Mouse (Mus musculus) MEL (cell line): ENCODE data around the gene Gm42421. TPM values are rescaled to one million over a fixed set of nuclear protein-coding genes. Genes with fewer than 3 reads are reported as not detected.
A peak's percentile ranks its signal among the peaks of the same experiment; 100 is the strongest.

ENCODE experiments used
- DNase-seq: peaks from one replicate; pipeline ENCODE4 v3.0.0; 2011; ENCODE audit warnings: low read depth, low spot score
- H3K27ac ChIP-seq: 2 replicates; pipeline ENCODE4 v1.5.1; 2012; ENCODE audit warnings: low read depth, mild to moderate bottlenecking, control low read depth, low read length, moderate library complexity; ENCODE audit not compliant: control insufficient read depth
- H3K27me3 ChIP-seq, 2 experiments: fragments of 150-350 bp in 1 of 2; sonication (generic) in 1 of 2; 2 replicates each; pipeline ENCODE4 v1.6.1; 2012; ENCODE audit warnings: low read length in 2 of 2, mild to moderate bottlenecking in 2 of 2, improper control_type of control experiment in 1 of 2, moderate library complexity in 1 of 2; ENCODE audit not compliant: insufficient read depth in 2 of 2, control insufficient read depth in 1 of 2
- H3K36me3 ChIP-seq, 2 experiments: 2 replicates each; pipeline ENCODE4 v1.6.1; 2012 to 2014; ENCODE audit warnings: low read length in 2 of 2, improper control_type of control experiment in 1 of 2, inconsistent platforms in 1 of 2, mild to moderate bottlenecking in 1 of 2; ENCODE audit not compliant: insufficient read depth in 2 of 2, control insufficient read depth in 1 of 2
- H3K4me1 ChIP-seq, 2 experiments: fragments of 150-350 bp in 1 of 2; sonication (generic) in 1 of 2; 2 replicates each; pipeline ENCODE4 v1.6.1; 2012; ENCODE audit warnings: low read length in 2 of 2, improper control_type of control experiment in 1 of 2, mild to moderate bottlenecking in 1 of 2; ENCODE audit not compliant: insufficient read depth in 2 of 2, control insufficient read depth in 1 of 2
- H3K4me3 ChIP-seq, 2 experiments: fragments of 150-350 bp in 1 of 2; sonication (generic) in 1 of 2; 2 replicates each; pipeline ENCODE4 v1.5.1; 2012; ENCODE audit warnings: low read depth in 2 of 2, low read length in 2 of 2, mild to moderate bottlenecking in 2 of 2, moderate library complexity in 2 of 2, control low read depth in 1 of 2, improper control_type of control experiment in 1 of 2; ENCODE audit not compliant: control insufficient read depth in 1 of 2, insufficient read depth in 1 of 2
- H3K79me2 ChIP-seq: 2 replicates; pipeline ENCODE4 v1.6.1; 2012; ENCODE audit warnings: mild to moderate bottlenecking, low read length, moderate library complexity; ENCODE audit not compliant: control insufficient read depth, poor library complexity, insufficient read depth
- H3K9ac ChIP-seq: 2 replicates; pipeline ENCODE4 v1.6.1; 2012; ENCODE audit warnings: low read depth, mild to moderate bottlenecking, control low read depth, low read length, moderate library complexity; ENCODE audit not compliant: control insufficient read depth, poor library complexity, severe bottlenecking
- H3K9me3 ChIP-seq: fragments of 150-350 bp; sonication (generic); replicated peaks from 2 replicates; pipeline ENCODE4 v1.6.1; 2012; ENCODE audit warnings: mild to moderate bottlenecking, low read length, improper control_type of control experiment, moderate library complexity; ENCODE audit not compliant: insufficient read depth
- BHLHE40 ChIP-seq: IDR thresholded peaks from 2 replicates; pipeline ENCODE4 v1.6.1; 2012; ENCODE audit warnings: low read depth, mild to moderate bottlenecking, inconsistent platforms, low read length, improper control_type of control experiment, borderline replicate concordance
- CHD1 ChIP-seq: IDR thresholded peaks from 2 replicates; pipeline ENCODE4 v1.6.1; 2012; ENCODE audit warnings: low read depth, mild to moderate bottlenecking, inconsistent platforms, low read length, improper control_type of control experiment
- CHD2 ChIP-seq: IDR thresholded peaks from 2 replicates; pipeline ENCODE4 v1.6.1; 2011; ENCODE audit warnings: low read length, improper control_type of control experiment
- CTCF ChIP-seq, 3 experiments: IDR thresholded peaks in 2 of 3; conservative IDR thresholded peaks in 1 of 3; 2 replicates each; pipeline ENCODE4 v1.5.1; 2011 to 2012; ENCODE audit warnings: low read length in 3 of 3, low read depth in 2 of 3, mild to moderate bottlenecking in 2 of 3, improper control_type of control experiment in 1 of 3, inconsistent platforms in 1 of 3, mixed read lengths in 1 of 3, moderate library complexity in 1 of 3; ENCODE audit not compliant: control insufficient read depth in 1 of 3, insufficient read depth in 1 of 3, poor library complexity in 1 of 3, severe bottlenecking in 1 of 3
- E2F4 ChIP-seq: IDR thresholded peaks from 2 replicates; pipeline ENCODE4 v1.6.1; 2011; ENCODE audit warnings: low read depth, low read length, improper control_type of control experiment, borderline replicate concordance
- ELF1 ChIP-seq: IDR thresholded peaks from 2 replicates; pipeline ENCODE4 v1.6.1; 2014; ENCODE audit warnings: low read depth, mild to moderate bottlenecking, inconsistent platforms, low read length, improper control_type of control experiment, moderate library complexity
- EP300 ChIP-seq, 2 experiments: IDR thresholded peaks; 2 replicates each; pipeline ENCODE4 v1.6.1; 2011; ENCODE audit warnings: improper control_type of control experiment in 2 of 2, low read length in 2 of 2, low read depth in 1 of 2, mild to moderate bottlenecking in 1 of 2
- GABPA ChIP-seq: IDR thresholded peaks from 2 replicates; pipeline ENCODE4 v1.6.1; 2012; ENCODE audit warnings: low read depth, mild to moderate bottlenecking, inconsistent platforms, low read length, improper control_type of control experiment, moderate library complexity
- GATA1 ChIP-seq: IDR thresholded peaks from 2 replicates; pipeline ENCODE4 v1.6.1; 2011; ENCODE audit warnings: low read depth, low read length, improper control_type of control experiment
- HCFC1 ChIP-seq: IDR thresholded peaks from 2 replicates; pipeline ENCODE4 v1.6.1; 2012; ENCODE audit warnings: low read depth, mild to moderate bottlenecking, inconsistent platforms, low read length, improper control_type of control experiment, moderate library complexity
- JUND ChIP-seq: IDR thresholded peaks from 2 replicates; pipeline ENCODE4 v1.6.1; 2011; ENCODE audit warnings: low read depth, mild to moderate bottlenecking, improper control_type of control experiment, low read length
- KAT2A ChIP-seq: conservative IDR thresholded peaks from 2 replicates; pipeline ENCODE4 v1.6.1; 2012; ENCODE audit warnings: low read depth, low read length, improper control_type of control experiment, inconsistent platforms
- MAFK ChIP-seq: IDR thresholded peaks from 2 replicates; pipeline ENCODE4 v1.6.1; 2011; ENCODE audit warnings: low read depth, mild to moderate bottlenecking, low read length, improper control_type of control experiment, borderline replicate concordance
- MAZ ChIP-seq: IDR thresholded peaks from 2 replicates; pipeline ENCODE4 v1.6.1; 2012; ENCODE audit warnings: low read depth, mild to moderate bottlenecking, inconsistent platforms, low read length, improper control_type of control experiment
- MEF2A ChIP-seq: IDR thresholded peaks from 2 replicates; pipeline ENCODE4 v1.6.1; 2014; ENCODE audit warnings: low read depth, mild to moderate bottlenecking, inconsistent platforms, low read length, improper control_type of control experiment; ENCODE audit not compliant: poor library complexity, insufficient replicate concordance, severe bottlenecking; ENCODE audit errors: extremely low read depth
- MXI1 ChIP-seq: IDR thresholded peaks from 2 replicates; pipeline ENCODE4 v1.6.1; 2011; ENCODE audit warnings: mild to moderate bottlenecking, low read depth, low read length, improper control_type of control experiment
- MYB ChIP-seq: IDR thresholded peaks from 2 replicates; pipeline ENCODE4 v1.6.1; 2011; ENCODE audit warnings: mild to moderate bottlenecking, low read depth, low read length, improper control_type of control experiment
- MYC ChIP-seq: IDR thresholded peaks from 2 replicates; pipeline ENCODE4 v1.6.1; 2011; ENCODE audit warnings: low read depth, mild to moderate bottlenecking, low read length, improper control_type of control experiment, moderate library complexity
- NELFE ChIP-seq: IDR thresholded peaks from 2 replicates; pipeline ENCODE4 v1.6.1; 2011; ENCODE audit warnings: low read depth, low read length, improper control_type of control experiment
- NRF1 ChIP-seq: IDR thresholded peaks from 2 replicates; pipeline ENCODE4 v1.6.1; 2014; ENCODE audit warnings: low read depth, mild to moderate bottlenecking, inconsistent platforms, low read length, improper control_type of control experiment, moderate library complexity; ENCODE audit not compliant: poor library complexity, insufficient read depth, severe bottlenecking
- POLR2A ChIP-seq, 2 experiments: IDR thresholded peaks; 2 replicates each; pipeline ENCODE4 v1.6.1; 2011 to 2012; ENCODE audit warnings: low read length in 2 of 2, mild to moderate bottlenecking in 2 of 2, control low read depth in 1 of 2, improper control_type of control experiment in 1 of 2, low read depth in 1 of 2, moderate library complexity in 1 of 2; ENCODE audit not compliant: control insufficient read depth in 1 of 2, insufficient read depth in 1 of 2, poor library complexity in 1 of 2
- POLR2AphosphoS2 ChIP-seq: IDR thresholded peaks from 2 replicates; pipeline ENCODE4 v1.6.1; 2011; ENCODE audit warnings: low read length, improper control_type of control experiment
- POLR2AphosphoS5 ChIP-seq: IDR thresholded peaks from 2 replicates; pipeline ENCODE4 v1.6.1; 2012; ENCODE audit warnings: low read depth, borderline replicate concordance, mild to moderate bottlenecking, inconsistent platforms, low read length, moderate library complexity, mixed read lengths
- RAD21 ChIP-seq: IDR thresholded peaks from 2 replicates; pipeline ENCODE4 v1.6.1; 2011; ENCODE audit warnings: mild to moderate bottlenecking, low read depth, low read length, improper control_type of control experiment
- RCOR1 ChIP-seq: IDR thresholded peaks from 2 replicates; pipeline ENCODE4 v1.6.1; 2012; ENCODE audit warnings: low read depth, mild to moderate bottlenecking, inconsistent platforms, low read length, improper control_type of control experiment
- SIN3A ChIP-seq: IDR thresholded peaks from 2 replicates; pipeline ENCODE4 v1.6.1; 2012; ENCODE audit warnings: low read length, improper control_type of control experiment, inconsistent platforms
- SMC3 ChIP-seq: IDR thresholded peaks from 2 replicates; pipeline ENCODE4 v1.6.1; 2011; ENCODE audit warnings: low read depth, low read length, improper control_type of control experiment
- TAL1 ChIP-seq: IDR thresholded peaks from 2 replicates; pipeline ENCODE4 v1.6.1; 2012; ENCODE audit warnings: mild to moderate bottlenecking, inconsistent platforms, low read length, moderate library complexity, mixed read lengths
- TBP ChIP-seq: IDR thresholded peaks from 2 replicates; pipeline ENCODE4 v1.8.0; 2011; ENCODE audit warnings: low read depth, low read length, improper control_type of control experiment
- TCF12 ChIP-seq: IDR thresholded peaks from 2 replicates; pipeline ENCODE4 v1.6.1; 2014; ENCODE audit warnings: low read depth, mild to moderate bottlenecking, inconsistent platforms, low read length, improper control_type of control experiment, moderate library complexity
- UBTF ChIP-seq: IDR thresholded peaks from 2 replicates; pipeline ENCODE4 v1.6.1; 2012; ENCODE audit warnings: low read depth, mild to moderate bottlenecking, inconsistent platforms, low read length, improper control_type of control experiment, moderate library complexity, borderline replicate concordance; ENCODE audit not compliant: insufficient read depth
- USF1 ChIP-seq: IDR thresholded peaks from 2 replicates; pipeline ENCODE4 v1.6.1; 2014; ENCODE audit warnings: low read depth, mild to moderate bottlenecking, inconsistent platforms, low read length, improper control_type of control experiment, moderate library complexity
- USF2 ChIP-seq, 2 experiments: IDR thresholded peaks; 2 replicates each; pipeline ENCODE4 v1.6.1; 2011 to 2012; ENCODE audit warnings: improper control_type of control experiment in 2 of 2, low read length in 2 of 2, borderline replicate concordance in 1 of 2, inconsistent platforms in 1 of 2, low read depth in 1 of 2, mild to moderate bottlenecking in 1 of 2; ENCODE audit not compliant: insufficient read depth in 1 of 2
- ZC3H11A ChIP-seq: IDR thresholded peaks from 2 replicates; pipeline ENCODE4 v1.6.1; 2012; ENCODE audit warnings: low read depth, mild to moderate bottlenecking, inconsistent platforms, low read length, improper control_type of control experiment
- ZMIZ1 ChIP-seq: IDR thresholded peaks from 2 replicates; pipeline ENCODE4 v1.6.1; 2012; ENCODE audit warnings: low read depth, mild to moderate bottlenecking, inconsistent platforms, low read length, improper control_type of control experiment, moderate library complexity
- polyA plus RNA-seq, 2 experiments: library from polyadenylated mRNA; stranded (reverse) in 1 of 2; unstranded in 1 of 2; fragments of >175 nt in 1 of 2; fragments of >200 nt in 1 of 2; gene quantifications; 2 replicates each; pipeline versions ENCODE4 v1.2.1 to v1.2.4; 2012; ENCODE audit warnings: low replicate concordance in 2 of 2, low read depth in 1 of 2; ENCODE audit not compliant: insufficient read length in 2 of 2, insufficient read depth in 1 of 2, missing spikeins in 1 of 2
- total RNA-seq: library from RNA; depleted of rRNA; stranded (reverse); fragments of 300-350 nt; gene quantifications from 2 replicates; pipeline ENCODE4 v1.2.3, GENCODE M21; 2012

Gene Gm42421
- total and polyA plus RNA-seq, 3 experiments, result 0.39 to 0.84 TPM; not detected in 1

DNA sequence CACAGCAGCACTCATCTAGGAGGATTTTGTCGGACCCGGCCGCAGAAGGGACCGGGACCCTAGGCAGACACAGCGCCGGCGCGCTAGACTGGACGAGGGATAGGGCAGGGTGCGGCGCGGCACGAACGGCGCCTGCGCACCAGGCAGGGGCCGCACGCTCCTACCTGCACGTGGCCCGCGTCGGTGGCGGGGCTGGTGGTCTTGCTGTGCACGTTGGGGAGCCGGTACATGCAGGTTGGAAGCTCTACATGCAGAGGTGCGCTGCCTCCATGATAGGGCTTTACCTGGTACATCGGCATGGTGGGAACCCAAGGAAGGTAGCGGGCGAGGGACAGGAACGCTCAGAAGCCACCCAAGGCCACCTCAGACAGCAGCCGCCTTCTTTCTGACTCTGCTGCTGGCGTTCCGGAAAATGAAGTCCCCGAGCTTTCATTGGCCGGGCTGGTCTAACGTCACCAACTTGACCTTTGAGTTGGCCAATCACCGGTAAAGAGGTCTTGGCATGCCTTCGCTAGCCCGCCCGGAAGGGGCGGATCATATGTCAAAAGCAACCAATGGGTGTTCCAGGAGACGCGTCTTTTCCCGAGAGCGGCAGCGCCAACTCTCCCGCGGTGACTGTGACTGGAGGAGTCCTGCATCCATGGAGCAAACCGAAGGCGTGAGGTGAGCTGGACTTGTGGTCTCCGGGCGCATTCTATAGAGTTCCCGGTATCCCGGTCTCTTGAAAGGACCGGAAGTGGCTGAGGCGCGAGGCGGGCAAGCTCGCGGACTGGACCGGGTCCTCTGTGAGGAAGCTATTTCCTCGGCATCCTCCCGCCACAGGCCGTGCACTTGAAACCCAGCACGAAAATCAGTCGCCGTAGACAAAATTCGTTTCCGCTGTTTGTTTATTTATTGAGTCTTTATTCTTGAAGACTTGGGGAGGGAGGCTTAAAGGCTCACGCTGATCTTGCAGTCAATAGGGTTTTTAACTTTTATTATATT, 18.3 kb upstream of the Gm42421 start, which contains the start of the genes Aimp2 and Pms2:
TSS of gene Aimp2 (minus strand) at position 431 of the 984 bp plus-strand sequence.
TSS of gene Pms2 (plus strand) at position 548 of the 984 bp plus-strand sequence.
- peak; percentile 99 for DNase-seq
- Histone ChIP-seq H3K9ac (peak within 1 kb of the TSS; percentile 95), H3K4me1 (peaks cover 0 to 15% of the 10 kb centered on the region in 2 experiments; a peak in 2 of 4 replicates), H3K79me2 (peaks cover 36% of the 10 kb centered on the region), H3K27ac (peak within 1 kb of the TSS; percentile 82), H3K4me3 (peak within 1 kb of the TSS; percentile 85 to 87), H3K27me3 (no peaks in the 10 kb centered on the region), H3K36me3 (peaks cover 2 to 13% of the 10 kb centered on the region in 2 experiments), H3K9me3 (no peaks in the 10 kb centered on the region)
- TF ChIP-seq POLR2AphosphoS2, result peak; percentile 83
- peak; percentile 85 for TF ChIP-seq E2F4
- peak; percentile 96 for TF ChIP-seq SIN3A
- TF ChIP-seq ZC3H11A, result no peak
- TF ChIP-seq JUND, result no peak
- peak; percentile 98 for TF ChIP-seq MYC
- TF ChIP-seq KAT2A, result peak; percentile 82
- peak; percentile 85 for TF ChIP-seq ELF1
- TF ChIP-seq RCOR1, result no peak
- peak; percentile 80 for TF ChIP-seq NRF1
- peak; percentile 94 for TF ChIP-seq NELFE
- no peak for TF ChIP-seq MAZ
- TF ChIP-seq MAFK, result no peak
- no peak for TF ChIP-seq BHLHE40
- no peak for TF ChIP-seq SMC3
- peak; percentile 83 for TF ChIP-seq TBP
- TF ChIP-seq ZMIZ1, result peak; percentile 73
- TF ChIP-seq TCF12, result peak; percentile 25; the same call in 1 of the 2 replicates
- TF ChIP-seq POLR2AphosphoS5, result no peak
- no peak for TF ChIP-seq MEF2A
- TF ChIP-seq RAD21, result no peak
- TF ChIP-seq MYB, result no peak
- no peak for TF ChIP-seq GABPA
- no peak for TF ChIP-seq USF2 (IDR thresholded peaks at IDR 0.05; ENCODE audit: borderline replicate concordance in 1 of 2, insufficient read depth in 1 of 2, low read depth in 1 of 2, low read length in 2 of 2)
- TF ChIP-seq CHD1, result no peak
- no peak for TF ChIP-seq UBTF
- TF ChIP-seq CHD2, result peak; percentile 84
- peak; percentile 76 to 96 for TF ChIP-seq POLR2A (IDR thresholded peaks at IDR 0.05; ENCODE audit: control insufficient read depth in 1 of 2, insufficient read depth in 1 of 2, low read depth in 1 of 2, low read length in 2 of 2, poor library complexity in 1 of 2)
- TF ChIP-seq TAL1, result no peak
- TF ChIP-seq CTCF (IDR thresholded peaks at IDR 0.05 in 2 of 3, conservative IDR thresholded peaks at IDR 0.05 in 1 of 3; ENCODE audit: control insufficient read depth in 1 of 3, insufficient read depth in 1 of 3, low read depth in 2 of 3, low read length in 3 of 3, poor library complexity in 1 of 3, severe bottlenecking in 1 of 3), result 0 out of 6 replicates have a peak, but pooled peaks of 1 of the 3 experiments have one; percentile 0
- TF ChIP-seq MXI1, result peak; percentile 99
- peak; percentile 90 for TF ChIP-seq HCFC1
- TF ChIP-seq USF1, result peak; percentile 69
- no peak for TF ChIP-seq GATA1
- no peak for TF ChIP-seq EP300 (IDR thresholded peaks at IDR 0.05; ENCODE audit: low read depth in 1 of 2, low read length in 2 of 2)
